Mouse (Mus musculus) layer of hippocampus, postnatal 25 days (tissue): ENCODE data around the gene Pnmal2. TPM values are rescaled to one million over a fixed set of nuclear protein-coding genes. Genes with fewer than 3 reads are reported as not detected.

Source experiments
- DNase-seq, 2 experiments: peaks; one replicate each; pipeline ENCODE4 v3.0.0; 2022; ENCODE audit warnings: mixed read lengths in 2 of 2, low spot score in 1 of 2; ENCODE audit errors: extremely low spot score in 1 of 2
- total RNA-seq, 2 experiments: library from RNA; stranded (reverse); gene quantifications; 2 replicates each; pipeline ENCODE4 v1.2.3; 2021

Gene Pnmal2
- total RNA-seq, 2 experiments from 2014 or later, result 320 to 337 TPM

DNA sequence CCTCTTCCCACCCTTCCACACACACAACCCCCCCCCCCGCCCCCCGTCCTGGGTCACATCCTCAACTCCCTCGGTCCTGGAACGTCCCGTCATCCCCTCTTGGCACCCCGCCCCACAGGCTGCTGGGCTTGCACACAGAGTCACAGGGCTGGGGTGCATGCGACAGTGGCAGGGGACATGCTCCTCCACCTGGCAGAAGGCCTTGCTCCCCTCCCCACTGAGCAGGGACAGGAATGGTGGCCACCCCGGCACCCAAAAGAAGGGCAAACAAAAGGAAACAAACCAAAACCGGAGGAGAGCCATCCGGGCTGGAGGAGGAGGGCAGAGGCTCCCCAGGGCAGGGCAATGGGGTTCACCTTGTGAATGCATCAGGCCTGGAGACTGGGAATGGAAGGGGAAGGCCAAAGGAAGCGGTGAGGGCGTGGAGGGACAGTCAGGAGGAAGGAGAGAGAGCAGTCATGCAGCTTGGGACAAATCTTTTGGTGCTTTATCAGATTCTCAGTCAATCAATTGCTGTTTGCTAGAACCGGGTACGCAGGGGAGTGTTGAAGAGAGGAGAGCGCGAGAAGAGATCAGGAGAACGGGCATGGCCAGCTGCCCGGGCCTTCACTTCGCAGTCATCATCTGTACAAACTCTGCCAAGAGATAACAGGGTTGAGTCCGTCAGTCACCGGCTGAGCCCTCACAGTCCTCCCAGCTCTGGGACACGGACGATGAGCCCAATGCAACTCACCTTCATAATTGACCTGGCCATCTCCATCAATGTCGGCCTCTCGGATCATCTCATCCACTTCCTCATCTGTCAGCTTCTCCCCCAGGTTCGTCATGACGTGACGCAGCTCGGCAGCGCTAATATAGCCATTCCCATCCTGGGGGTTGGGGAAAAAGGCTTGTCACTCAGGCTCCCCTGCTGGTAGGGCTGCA is 27.9 kb upstream of the Pnmal2 start:
- no peak for DNase-seq

DNA sequence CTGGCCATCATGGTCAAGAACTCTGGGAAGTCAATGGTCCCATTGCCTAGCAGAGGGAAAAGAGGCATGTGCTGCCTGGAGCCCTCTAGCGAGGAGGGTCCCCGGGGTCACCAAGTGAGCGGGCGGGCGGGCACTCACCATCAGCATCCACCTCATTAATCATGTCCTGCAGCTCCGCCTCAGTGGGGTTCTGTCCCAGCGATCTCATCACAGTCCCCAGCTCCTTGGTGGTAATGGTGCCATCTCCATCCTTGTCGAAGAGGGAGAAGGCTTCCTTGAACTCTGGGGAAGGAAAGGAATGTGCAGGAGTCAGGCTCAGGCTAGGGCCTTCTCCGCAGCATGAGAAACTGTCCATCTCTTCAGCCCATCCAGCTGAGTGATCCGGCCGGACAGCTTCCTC is 27.0 kb upstream of the Pnmal2 start:
- DNase-seq, result no peak

DNA sequence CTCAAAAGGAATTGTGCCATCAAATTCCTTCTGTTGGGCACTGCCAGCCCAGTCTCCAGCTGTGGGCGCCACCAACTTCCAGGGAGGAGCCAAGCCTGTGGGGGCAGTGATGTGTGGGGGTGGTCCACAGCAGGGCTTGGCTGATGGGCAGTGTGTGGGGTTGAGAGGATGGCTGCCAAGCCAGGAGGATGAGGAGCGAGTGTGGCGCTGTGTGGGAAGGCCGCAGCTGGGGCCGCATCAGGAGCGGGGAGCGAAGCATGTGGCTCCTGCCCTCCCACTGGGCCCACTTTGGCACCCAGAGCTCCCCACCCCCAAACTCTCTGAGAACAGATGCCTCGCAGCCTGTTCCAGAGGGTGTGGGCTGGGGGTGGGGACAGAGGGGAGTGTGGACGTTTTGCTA is 26.5 kb upstream of the Pnmal2 start:
- peak; percentile 55 to 58 for DNase-seq

DNA sequence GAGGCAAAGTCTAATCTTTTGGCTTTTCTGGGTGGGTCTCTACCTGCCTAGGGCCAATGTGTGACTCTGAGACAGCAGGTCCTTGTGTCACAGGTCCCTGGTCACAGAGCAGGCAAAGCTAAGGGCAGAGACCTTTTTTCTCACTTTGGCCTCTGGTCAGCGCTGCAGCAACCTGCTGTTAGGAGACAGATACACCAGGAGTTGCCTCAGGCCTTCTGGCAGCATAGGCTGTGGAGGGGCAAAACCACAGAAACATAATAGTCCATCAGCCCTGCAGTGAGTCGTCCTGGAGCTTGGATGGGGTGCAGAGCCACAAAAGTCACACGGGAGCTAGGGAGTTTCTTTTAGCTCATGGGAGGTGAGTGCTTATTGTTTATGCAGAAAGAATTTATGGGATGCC is 25.8 kb upstream of the Pnmal2 start:
- DNase-seq, result no peak

DNA sequence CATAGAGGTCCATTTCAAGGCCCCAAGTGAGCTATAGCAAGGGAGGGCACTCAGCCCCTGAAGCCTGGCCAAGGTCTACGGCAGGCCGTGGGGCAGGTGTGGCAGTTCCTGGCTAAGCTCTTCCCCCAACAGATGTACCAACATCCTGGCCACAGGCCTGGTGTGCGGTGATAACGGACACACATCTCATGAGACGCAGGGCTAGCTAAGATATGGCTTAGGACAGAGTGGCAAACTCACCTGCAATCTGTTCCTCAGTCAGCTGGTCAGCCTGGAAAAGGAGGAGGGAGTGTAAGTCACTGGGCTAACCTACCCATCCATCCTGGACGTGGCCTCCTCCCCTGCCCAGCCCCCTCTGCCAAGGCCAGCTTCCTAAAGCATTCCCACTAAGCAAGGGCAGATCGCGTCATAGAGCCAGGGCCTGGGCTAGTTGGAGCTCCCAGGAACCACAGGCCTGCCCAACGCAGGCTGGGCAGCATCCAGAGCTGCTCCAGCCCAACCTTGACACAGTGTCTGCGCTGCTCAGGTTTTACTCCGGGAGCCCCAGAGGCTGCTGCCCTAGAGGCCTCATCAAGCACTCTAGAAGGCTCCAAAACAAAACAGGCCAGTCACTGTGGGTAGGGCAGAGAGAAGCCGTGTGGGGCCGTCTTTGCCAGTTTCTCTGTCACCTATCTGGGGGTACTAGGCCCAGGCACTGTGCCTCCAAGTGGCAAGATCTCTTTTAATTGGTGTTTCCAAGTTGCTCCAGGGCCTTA is 24.9 kb upstream of the Pnmal2 start:
- no peak for DNase-seq

DNA sequence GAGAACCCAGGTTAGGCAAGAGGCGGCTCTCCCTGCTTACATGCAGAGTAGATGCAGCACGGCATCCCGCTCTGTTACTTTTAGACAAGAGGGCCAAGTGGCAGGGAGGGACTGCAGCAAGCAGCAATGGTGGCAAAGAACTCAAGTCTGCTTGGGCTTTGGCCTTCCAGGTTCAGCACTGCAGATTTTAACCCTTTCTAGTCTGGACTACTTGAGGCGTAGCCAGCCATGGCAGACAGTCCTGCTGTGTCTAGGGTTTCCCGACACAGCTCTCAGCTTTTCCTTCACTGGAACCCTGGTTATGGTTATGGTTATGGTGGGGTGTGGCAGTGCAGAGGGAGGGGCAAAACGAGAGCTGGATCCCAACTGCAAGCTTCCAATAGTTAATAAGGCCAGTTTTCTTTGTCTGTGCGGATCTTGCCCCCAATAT is 24.3 kb upstream of the Pnmal2 start:
- DNase-seq, result no peak

DNA sequence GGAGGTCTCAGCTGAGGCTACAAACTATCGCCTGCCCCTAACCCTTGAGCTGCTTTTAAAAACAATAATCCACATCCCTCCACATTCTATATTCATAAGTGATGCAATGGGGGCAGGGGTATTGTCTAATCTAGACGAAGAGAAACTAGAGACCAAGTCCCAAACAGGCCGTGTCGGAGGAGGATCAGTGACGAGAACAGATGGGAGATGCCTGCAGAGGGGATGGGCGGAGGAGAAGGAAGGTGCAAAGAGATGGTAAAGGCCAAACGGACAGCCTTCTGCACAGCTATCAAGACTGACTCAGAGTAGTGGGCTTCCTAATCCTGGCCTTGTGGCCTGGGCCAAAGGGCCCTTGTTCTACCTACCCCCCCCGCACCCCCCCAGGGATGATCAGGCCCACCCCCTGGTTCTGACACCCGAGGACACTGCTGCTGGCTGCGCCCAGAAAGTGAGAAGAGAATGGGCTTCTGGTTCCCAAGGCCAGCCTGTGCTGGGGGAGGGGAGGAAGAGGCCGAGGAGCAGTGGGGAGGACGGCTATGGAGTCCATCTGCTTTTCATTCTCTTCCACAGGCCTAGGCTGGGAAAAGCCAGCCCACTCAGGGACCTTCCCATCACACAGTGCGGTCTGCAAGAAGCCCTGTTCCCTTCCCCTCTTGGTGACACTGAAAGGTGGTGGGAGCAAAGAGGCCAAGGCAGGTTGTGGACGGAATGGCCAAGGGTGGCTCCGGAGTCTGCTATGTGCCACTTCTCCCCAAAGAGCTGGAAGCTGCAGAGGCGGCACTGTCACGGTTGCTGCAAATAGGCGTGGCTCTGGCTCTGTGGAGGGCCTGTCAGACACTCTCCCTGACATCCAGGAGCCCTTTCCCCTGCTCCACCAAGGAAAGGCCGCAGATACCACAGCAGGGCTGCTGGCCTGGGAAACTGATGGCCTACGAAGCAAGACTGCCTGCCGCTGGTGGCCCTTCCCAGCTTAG is 23.4 kb upstream of the Pnmal2 start:
- no peak for DNase-seq

DNA sequence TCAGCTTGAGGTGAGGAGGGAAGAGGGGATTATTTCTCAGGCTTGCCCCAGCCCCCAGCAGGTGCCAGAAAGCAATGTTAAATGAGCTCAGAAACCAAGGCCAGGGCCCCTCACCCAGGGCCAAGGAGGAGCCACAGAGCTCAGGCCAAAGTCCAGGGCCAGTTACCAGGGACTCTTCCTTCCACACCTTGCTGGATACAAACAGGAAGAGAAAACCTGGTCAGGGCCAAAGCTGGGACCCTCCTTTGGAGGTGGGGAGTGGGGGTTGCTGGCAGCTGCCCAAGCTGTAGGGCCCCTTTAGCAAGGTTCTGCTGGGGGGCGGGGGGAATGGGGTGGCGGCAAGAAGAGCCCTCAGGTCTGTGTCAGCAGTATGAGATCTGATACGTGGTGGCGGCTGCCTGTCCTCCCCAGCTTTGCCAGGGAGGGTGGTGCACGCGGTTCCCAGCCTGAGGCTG is 22.6 kb upstream of the Pnmal2 start:
- no peak for DNase-seq

DNA sequence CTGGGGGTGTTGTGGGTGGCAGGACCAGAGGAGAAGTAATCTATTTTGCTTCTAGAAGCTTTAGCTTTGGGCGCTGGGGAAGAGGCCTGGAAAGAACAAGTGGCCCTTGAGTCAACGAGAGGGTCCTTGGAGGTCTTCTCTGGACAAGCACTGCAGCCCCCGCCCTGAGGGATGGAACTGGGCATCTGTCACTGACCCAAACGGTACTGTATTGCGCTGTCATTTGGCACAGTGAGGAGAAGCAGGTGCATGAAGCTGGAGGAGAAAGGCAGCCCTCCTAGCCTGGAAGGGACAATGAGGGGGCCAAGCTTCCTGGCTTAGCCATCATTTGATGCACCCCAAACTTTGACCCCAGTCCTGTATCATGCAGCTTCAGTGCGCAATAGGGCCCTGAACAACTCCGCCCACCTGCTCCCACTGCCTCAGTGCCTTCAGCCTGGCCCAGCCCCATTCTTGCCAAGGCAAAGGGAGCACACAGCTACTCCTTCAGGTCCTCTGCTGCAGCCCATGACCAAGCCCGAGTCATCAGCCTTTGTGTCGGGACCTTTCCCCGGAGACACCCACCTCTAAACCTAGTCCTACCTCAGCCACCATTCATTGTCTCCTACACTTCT is 22.0 kb upstream of the Pnmal2 start:
- peak in 1 of 2 experiments; percentile 35 for DNase-seq

DNA sequence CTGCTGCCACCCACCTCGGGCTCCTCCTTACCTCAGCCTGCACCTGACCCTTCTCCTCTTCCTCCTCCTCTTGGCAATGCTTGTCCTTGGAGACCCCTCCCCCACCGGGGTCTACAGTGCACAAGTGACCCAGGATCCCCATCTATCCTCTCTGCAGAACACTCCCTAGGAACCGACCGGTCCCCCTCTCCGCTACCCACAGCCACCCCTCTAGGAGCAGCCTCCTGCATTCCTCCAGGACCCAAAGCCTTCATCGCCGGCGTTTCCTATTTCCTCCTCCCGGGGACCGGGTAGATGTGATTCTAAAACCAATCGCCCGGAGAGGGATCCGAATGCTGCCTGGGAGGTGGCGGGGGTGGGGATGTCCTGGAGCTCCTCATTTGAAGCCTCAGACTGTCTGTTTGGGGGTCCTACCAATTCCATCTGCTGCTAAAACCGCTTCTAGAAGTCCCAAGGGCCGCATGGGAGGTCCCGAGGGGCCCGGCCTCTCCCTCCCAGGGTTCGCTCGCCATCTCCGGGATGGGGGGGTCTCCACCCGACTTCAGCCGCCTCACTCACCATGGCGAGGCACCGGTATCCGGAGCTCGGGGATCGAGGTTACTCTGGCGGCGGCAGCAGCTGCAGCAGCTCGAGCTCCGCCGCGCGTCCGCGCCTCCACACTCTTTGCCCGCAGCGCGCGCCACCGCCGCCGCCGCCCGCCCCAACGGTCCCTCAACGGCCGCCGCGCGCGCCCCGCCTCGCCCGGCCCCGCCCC is 21.0 kb upstream of the Pnmal2 start:
- DNase-seq, result peak in 1 of 2 experiments; percentile 47

DNA sequence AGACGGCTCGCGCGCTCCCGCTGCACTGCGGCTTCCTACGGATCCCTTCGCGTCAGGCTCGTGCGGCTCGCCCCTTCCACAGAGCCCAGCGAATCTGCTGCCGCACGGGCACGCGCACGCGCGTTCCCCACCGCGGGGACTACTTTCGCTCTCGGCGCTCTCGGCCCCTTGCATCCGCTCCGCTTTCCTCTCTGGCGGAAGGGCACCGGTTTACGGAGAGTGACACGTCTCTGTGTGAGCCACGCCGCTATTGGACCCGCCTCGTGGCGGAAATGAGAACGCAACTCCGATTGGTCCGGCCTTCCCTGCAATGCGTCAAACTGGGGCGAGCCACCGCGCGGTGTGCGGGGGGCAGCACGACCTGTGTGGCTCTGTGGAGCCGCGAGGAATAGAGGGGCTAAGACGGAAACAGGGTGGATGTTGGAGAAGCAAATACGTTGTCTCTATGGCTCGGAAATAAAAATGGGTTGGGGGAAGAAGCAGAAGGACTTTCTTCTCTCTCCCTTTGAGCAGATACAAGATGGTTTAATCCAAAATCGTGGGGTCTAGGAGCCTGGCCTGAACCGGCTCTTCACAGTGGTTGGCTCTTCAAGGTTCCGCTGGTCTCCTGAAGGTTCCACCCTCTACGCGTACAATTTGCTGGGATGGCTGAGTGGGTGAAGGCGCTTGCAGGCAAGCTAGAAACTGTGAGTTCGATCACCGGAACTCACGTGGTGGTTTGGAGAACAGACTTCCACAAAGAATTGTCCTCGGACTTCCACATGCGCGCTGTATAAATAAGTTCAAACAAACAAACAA is 20.2 kb upstream of the Pnmal2 start, which contains the start of gene Calm3:
Gene Calm3 (minus strand): TSS at position 78 of the 798 bp plus-strand sequence.
- peak; percentile 99 to 100 for DNase-seq

DNA sequence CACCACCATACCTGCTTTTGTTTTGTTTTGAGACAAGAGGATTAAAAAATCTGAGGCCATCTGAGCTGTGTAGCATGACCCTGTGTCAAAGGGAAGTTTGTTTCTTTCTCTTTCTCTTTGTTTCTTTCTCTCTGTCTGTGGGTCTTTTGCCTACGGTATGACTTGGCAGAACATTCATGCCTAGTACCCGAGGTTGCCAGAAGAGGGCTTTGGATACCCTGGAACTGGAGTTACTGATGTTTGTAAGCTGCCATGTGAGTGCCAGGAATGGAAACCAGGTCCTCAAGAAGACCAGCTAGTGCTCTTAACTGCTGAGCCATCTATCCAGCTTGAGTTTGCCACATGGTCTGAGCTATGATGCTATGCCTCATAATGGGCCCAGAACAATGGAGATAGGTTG is 16.1 kb upstream of the Pnmal2 start:
- DNase-seq, result no peak

DNA sequence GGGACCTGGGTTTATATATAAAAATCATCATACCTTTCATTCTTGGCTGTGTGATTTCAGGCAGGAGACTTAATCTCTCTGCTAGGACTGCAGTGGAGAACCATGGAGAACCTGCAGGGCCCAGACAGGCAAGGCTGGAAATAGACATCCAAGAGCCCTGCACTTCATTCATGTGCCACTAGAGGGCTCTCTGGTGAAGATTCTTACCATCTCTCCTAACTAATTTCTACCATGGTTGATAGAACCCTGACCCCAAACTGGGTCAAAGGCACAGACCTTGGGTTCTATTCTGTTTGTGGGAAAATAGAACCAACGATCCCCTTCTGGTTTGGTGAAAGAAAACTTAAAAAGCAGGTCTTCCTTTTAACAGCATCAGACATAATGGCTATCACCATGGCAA is 13.6 kb upstream of the Pnmal2 start:
- DNase-seq, result peak; percentile 76 to 77

DNA sequence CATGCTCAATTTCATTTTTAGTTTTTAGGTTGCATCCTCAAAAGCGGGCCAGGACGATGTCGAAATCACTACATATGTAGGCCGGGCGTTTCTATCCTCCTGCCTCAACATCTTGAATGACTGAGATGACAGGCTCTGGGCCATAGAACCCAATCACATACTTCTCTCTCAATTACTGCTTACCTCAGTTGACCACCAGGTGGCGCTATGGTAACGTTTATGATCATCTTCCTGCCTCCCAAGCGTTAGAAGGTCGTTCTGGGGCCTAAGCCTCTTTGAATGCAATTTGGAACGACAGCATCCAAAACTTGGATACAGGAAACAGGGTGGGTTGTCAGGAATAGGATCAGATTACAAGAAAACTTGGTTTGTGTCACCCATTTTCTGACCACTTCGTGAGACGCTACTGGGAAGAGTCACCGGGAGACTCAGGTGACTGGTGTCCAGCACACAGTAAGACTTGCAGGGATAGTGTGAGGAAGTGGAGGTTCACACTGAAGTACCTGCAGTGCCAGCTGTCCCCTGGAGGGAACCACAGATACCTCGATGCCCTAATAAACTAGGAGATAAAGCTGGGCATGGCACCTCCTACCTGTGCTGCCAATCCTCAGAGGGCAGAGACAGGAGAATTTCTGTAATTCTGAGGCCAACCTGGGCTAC is 12.4 kb upstream of the Pnmal2 start:
- DNase-seq, result peak; percentile 81 to 97

DNA sequence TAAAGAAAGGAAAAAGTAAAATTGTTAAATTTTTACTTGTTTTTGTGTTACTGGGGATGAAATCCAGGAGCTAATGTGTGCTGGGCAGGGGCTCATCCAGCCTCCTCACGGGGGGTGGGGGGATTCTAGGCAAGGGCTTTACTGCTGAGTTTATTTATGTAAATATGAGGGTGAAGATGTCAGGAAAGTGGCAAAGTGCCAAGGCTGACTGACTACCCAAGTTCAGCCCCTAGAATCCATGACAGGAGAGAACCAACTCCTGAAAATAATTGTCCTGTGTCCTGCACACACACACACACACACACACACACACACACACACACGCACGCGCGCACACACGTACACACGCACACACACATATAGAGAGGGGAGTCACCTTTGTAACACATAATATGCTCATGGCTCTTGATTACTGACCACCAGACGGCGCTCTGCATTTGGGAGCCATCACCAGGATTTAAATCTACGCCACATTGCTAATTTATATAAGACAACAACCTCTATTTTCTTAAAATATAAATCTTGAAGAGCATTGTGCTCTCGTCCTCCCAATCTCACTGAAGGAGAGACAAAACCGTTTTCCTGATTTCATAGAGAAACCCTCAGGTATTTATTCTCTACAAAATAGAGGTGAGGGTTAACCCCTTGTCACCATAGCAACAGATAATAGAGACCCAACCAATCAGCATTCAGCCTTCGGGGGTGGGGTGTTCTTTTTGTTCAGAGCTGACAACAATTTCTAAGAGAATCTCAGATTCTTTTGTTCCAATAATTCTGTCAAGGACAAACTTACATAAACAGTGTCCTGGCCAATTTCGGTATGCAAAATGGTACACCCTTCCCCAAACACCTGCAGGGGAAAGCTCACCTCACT is 11.5 kb upstream of the Pnmal2 start:
- peak; percentile 36 to 75 for DNase-seq

DNA sequence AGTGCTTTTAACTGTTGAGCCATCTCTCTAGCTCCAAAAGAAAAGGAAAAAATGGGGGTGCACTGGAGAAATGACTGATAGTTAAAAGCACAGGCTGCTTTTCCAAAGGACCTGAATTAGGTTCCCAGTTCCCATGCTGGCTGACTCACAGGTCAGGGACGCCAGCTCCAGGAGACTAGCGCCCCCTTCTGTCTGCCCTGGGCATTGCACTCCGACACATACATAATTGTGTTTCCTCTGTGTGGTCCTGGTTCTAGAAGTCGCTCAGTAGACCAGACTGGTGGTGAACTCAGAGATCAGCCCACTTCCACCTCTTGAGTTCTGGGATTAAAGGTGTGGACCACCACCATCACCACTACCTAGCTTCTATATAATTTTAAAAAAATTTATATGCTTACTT is 7.2 kb upstream of the Pnmal2 start:
- DNase-seq, result no peak
